Mouse (Mus musculus): ENCODE measurements around the gene Gm38655. TPM values are rescaled to one million over a fixed set of nuclear protein-coding genes. Genes with fewer than 3 reads are reported as not detected.
"Not testable (repeated sequence)": the region's sequence is repeated elsewhere in the genome, so short reads cannot be mapped to it uniquely, and the experiment has no call there.

Gm38655 gene
- polyA plus RNA-seq, 1 experiment from 2014 or later, result not detected

DNA sequence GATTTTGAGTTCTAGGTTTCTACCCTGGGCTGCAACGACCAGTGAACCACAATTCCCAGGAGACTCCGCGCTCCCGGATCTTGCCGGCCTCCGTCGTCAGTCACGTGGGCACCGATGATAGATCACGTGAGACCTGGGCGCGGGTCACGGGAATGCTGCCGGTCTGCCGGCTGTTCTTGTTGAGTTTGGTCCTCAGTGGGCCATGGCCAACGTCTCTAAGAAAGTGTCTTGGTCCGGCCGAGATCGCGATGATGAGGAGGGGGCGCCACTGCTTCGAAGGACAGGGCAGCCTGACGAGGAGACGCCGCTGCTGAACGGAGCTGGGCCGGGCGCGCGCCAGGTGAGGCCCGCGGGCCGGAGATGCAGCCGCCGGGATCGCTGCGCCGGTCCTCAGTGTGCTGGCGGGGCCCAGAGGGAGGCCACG is 42.0 kb downstream of the Gm38655 start, which contains the start of gene Clcn7:
Gene Clcn7, plus strand, starts transcription at position 117 of the 424 bp plus-strand sequence.
- 0% methylated on average over 40 of the region's 40 CpGs for WGBS
- H3K9me3 ChIP-seq (ENCODE audit: control insufficient read depth, low read length), result no peaks in the 10 kb centered on the region
- H3K4me1 ChIP-seq (ENCODE audit: control insufficient read depth in 2 of 2, insufficient read depth in 2 of 2, low read length in 2 of 2), result peaks cover 2 to 9% of the 10 kb centered on the region in 2 experiments; a peak in 3 of 4 replicates
- ATAC-seq (ENCODE audit: insufficient number of reproducible peaks, insufficient read depth, low FRiP score, low read depth), result peak; percentile 82
- H3K4me2 ChIP-seq (ENCODE audit: low read length), result peak within 1 kb of the TSS; percentile 70
- no peaks in the 10 kb centered on the region; the same call in 1 of the 2 replicates for H3K36me3 ChIP-seq (ENCODE audit: control insufficient read depth, insufficient read depth, low read length)
- no peaks in the 10 kb centered on the region for H3K27me3 ChIP-seq (ENCODE audit: control insufficient read depth, insufficient read depth, low read length)
- H3K27ac ChIP-seq (replicated peaks in 1 of 2; ENCODE audit: control insufficient read depth in 1 of 2, insufficient read depth in 1 of 2, low read depth in 2 of 2, low read length in 2 of 2), result peak within 1 kb of the TSS in 1 of 2 experiments; percentile 41; a peak in 1 of 4 replicates
- peak within 1 kb of the TSS; percentile 91 to 100 for H3K4me3 ChIP-seq (ENCODE audit: control insufficient read depth in 1 of 2, insufficient read depth in 1 of 2, low read depth in 1 of 2, low read length in 2 of 2)
- peak within 1 kb of the TSS; percentile 93 for H3K9ac ChIP-seq (ENCODE audit: low read length)

GRCm38 (mm10) chr17:25130060-25130459 is 45.2 kb downstream of the Gm38655 start:
- Histone ChIP-seq H3K27me3 (ENCODE audit: control insufficient read depth, insufficient read depth, low read length) (no peaks in the 10 kb centered on the region), H3K9ac (ENCODE audit: low read length) (no peak overlapping the region), H3K4me3 (ENCODE audit: control insufficient read depth in 1 of 2, insufficient read depth in 1 of 2, low read depth in 1 of 2, low read length in 2 of 2) (no peak overlapping the region), H3K36me3 (ENCODE audit: control insufficient read depth, insufficient read depth, low read length) (no peaks in the 10 kb centered on the region), H3K4me1 (ENCODE audit: control insufficient read depth in 2 of 2, insufficient read depth in 2 of 2, low read length in 2 of 2) (peaks cover 2 to 9% of the 10 kb centered on the region in 2 experiments; a peak in 3 of 4 replicates), H3K9me3 (ENCODE audit: control insufficient read depth, low read length) (no peaks in the 10 kb centered on the region), H3K4me2 (ENCODE audit: low read length) (no peak overlapping the region), H3K27ac (replicated peaks in 1 of 2; ENCODE audit: control insufficient read depth in 1 of 2, insufficient read depth in 1 of 2, low read depth in 2 of 2, low read length in 2 of 2) (no peak overlapping the region)
- WGBS, result 76% methylated on average over 1 of the region's 1 CpGs
- no peak for ATAC-seq (ENCODE audit: insufficient number of reproducible peaks, insufficient read depth, low FRiP score, low read depth)

- Histone ChIP-seq H3K9me3 (ENCODE audit: control insufficient read depth, low read length) (no peaks in the 10 kb centered on the region), H3K4me1 (ENCODE audit: control insufficient read depth in 2 of 2, insufficient read depth in 2 of 2, low read length in 2 of 2) (no peaks in the 10 kb centered on the region), H3K36me3 (ENCODE audit: control insufficient read depth, insufficient read depth, low read length) (no peaks in the 10 kb centered on the region), H3K9ac (ENCODE audit: low read length) (no peak overlapping the region), H3K27me3 (ENCODE audit: control insufficient read depth, insufficient read depth, low read length) (no peaks in the 10 kb centered on the region), H3K4me2 (ENCODE audit: low read length) (no peak overlapping the region), H3K27ac (replicated peaks in 1 of 2; ENCODE audit: control insufficient read depth in 1 of 2, insufficient read depth in 1 of 2, low read depth in 2 of 2, low read length in 2 of 2) (no peak overlapping the region), H3K4me3 (ENCODE audit: control insufficient read depth in 1 of 2, insufficient read depth in 1 of 2, low read depth in 1 of 2, low read length in 2 of 2) (no peak overlapping the region)
- ATAC-seq (ENCODE audit: insufficient number of reproducible peaks, insufficient read depth, low FRiP score, low read depth), result no peak
- 42% methylated on average over 9 of the region's 9 CpGs for WGBS
These were observed 47.6 kb downstream of the Gm38655 start for GRCm38 (mm10) chr17:25127681-25128080.

DNA sequence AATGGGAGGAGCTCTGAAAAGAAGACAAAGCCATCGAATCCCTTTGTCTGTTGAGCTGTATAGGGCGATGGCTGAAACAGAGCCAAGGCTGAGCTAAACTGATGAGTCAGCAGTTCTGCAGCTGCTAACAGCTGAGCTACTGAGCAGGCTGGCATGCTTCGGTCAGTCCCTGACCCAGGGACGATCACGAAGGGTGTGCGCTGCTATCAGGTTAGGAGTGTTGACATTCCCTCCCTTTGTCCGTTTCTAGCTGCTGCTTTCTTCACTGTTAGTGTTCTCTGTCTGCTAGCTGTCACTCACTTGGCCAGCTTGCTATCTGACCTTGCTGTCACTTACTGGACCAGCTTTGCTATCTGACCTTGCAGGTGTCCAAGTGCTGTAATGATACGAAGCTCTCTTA is 48.2 kb downstream of the Gm38655 start:
- H3K9me3 ChIP-seq (ENCODE audit: control insufficient read depth, low read length), result no peaks in the 10 kb centered on the region
- H3K36me3 ChIP-seq (ENCODE audit: control insufficient read depth, insufficient read depth, low read length), result no peaks in the 10 kb centered on the region
- H3K4me3 ChIP-seq (ENCODE audit: control insufficient read depth in 1 of 2, insufficient read depth in 1 of 2, low read depth in 1 of 2, low read length in 2 of 2), result no peak overlapping the region
- no peak overlapping the region for H3K9ac ChIP-seq (ENCODE audit: low read length)
- ATAC-seq (ENCODE audit: insufficient number of reproducible peaks, insufficient read depth, low FRiP score, low read depth), result peak; percentile 66
- H3K4me1 ChIP-seq (ENCODE audit: control insufficient read depth in 2 of 2, insufficient read depth in 2 of 2, low read length in 2 of 2), result no peaks in the 10 kb centered on the region
- no peak overlapping the region for H3K27ac ChIP-seq (replicated peaks in 1 of 2; ENCODE audit: control insufficient read depth in 1 of 2, insufficient read depth in 1 of 2, low read depth in 2 of 2, low read length in 2 of 2)
- H3K27me3 ChIP-seq (ENCODE audit: control insufficient read depth, insufficient read depth, low read length), result no peaks in the 10 kb centered on the region
- H3K4me2 ChIP-seq (ENCODE audit: low read length), result peak overlapping the region; percentile 4; the same call in 1 of the 2 replicates
- 10% methylated on average over 8 of the region's 8 CpGs for WGBS

- not testable (repeated sequence) for H3K4me2 ChIP-seq (ENCODE audit: low read length); H3K27ac ChIP-seq (replicated peaks in 1 of 2; ENCODE audit: control insufficient read depth in 1 of 2, insufficient read depth in 1 of 2, low read depth in 2 of 2, low read length in 2 of 2); H3K9me3 ChIP-seq (ENCODE audit: control insufficient read depth, low read length); H3K4me1 ChIP-seq (ENCODE audit: control insufficient read depth in 2 of 2, insufficient read depth in 2 of 2, low read length in 2 of 2); H3K36me3 ChIP-seq (ENCODE audit: control insufficient read depth, insufficient read depth, low read length); H3K9ac ChIP-seq (ENCODE audit: low read length); ATAC-seq (ENCODE audit: insufficient number of reproducible peaks, insufficient read depth, low FRiP score, low read depth); H3K4me3 ChIP-seq (ENCODE audit: control insufficient read depth in 1 of 2, insufficient read depth in 1 of 2, low read depth in 1 of 2, low read length in 2 of 2); H3K27me3 ChIP-seq (ENCODE audit: control insufficient read depth, insufficient read depth, low read length)
- WGBS, result 60% methylated on average over 3 of the region's 3 CpGs
These were observed 49.7 kb downstream of the Gm38655 start for GRCm38 (mm10) chr17:25125442-25126060.

DNA sequence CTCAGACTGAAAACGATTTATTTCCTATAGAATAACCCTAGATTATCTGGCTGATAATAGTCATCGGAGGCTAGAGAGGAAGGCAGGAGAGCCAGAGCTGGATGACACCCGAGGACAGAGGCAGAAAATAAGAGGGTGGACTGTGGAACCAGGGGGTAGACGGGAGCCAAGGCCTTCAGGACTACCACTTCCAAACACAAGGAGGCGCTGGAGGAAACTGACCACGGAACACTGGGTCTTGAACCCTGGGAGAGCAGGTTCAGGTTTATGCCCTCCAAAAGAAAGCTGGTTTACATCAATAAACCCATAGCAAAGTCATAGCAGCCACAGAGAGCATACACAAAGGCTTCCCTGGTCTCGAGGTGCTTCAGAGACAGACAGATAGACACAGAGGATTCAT is 51.3 kb downstream of the Gm38655 start:
- Histone ChIP-seq H3K36me3 (ENCODE audit: control insufficient read depth, insufficient read depth, low read length) (no peaks in the 10 kb centered on the region), H3K27me3 (ENCODE audit: control insufficient read depth, insufficient read depth, low read length) (no peaks in the 10 kb centered on the region), H3K9me3 (ENCODE audit: control insufficient read depth, low read length) (no peaks in the 10 kb centered on the region), H3K4me3 (ENCODE audit: control insufficient read depth in 1 of 2, insufficient read depth in 1 of 2, low read depth in 1 of 2, low read length in 2 of 2) (no peak overlapping the region), H3K9ac (ENCODE audit: low read length) (no peak overlapping the region), H3K27ac (replicated peaks in 1 of 2; ENCODE audit: control insufficient read depth in 1 of 2, insufficient read depth in 1 of 2, low read depth in 2 of 2, low read length in 2 of 2) (no peak overlapping the region), H3K4me2 (ENCODE audit: low read length) (no peak overlapping the region), H3K4me1 (ENCODE audit: control insufficient read depth in 2 of 2, insufficient read depth in 2 of 2, low read length in 2 of 2) (no peaks in the 10 kb centered on the region)
- WGBS, result 35% methylated on average over 7 of the region's 7 CpGs
- no peak for ATAC-seq (ENCODE audit: insufficient number of reproducible peaks, insufficient read depth, low FRiP score, low read depth)

Other genes starting within 250 kb of the Gm38655 start
- 27.8 and 31.0 TPM in 2 replicates for gene Mapk8ip3, start 238.5 kb downstream of the Gm38655 start, polyA plus RNA-seq (2014; fragmentation: Nextera tagmentation; extraction: Ambion mirVana)
- 62.1 and 63.1 TPM in 2 replicates for gene Jpt2, start 214.8 kb downstream of the Gm38655 start, polyA plus RNA-seq (2014; fragmentation: Nextera tagmentation; extraction: Ambion mirVana)
- gene Cramp1l, start 159.7 kb downstream of the Gm38655 start, polyA plus RNA-seq (2014; fragmentation: Nextera tagmentation; extraction: Ambion mirVana), result 6.4 and 7.6 TPM in 2 replicates
- gene Ift140, start 159.4 kb downstream of the Gm38655 start, polyA plus RNA-seq (2014; fragmentation: Nextera tagmentation; extraction: Ambion mirVana), result 9.9 and 10.6 TPM in 2 replicates
- gene Tmem204, start 91.9 kb downstream of the Gm38655 start, polyA plus RNA-seq (2014; fragmentation: Nextera tagmentation; extraction: Ambion mirVana), result 19.5 and 23.4 TPM in 2 replicates
- gene Telo2, start 59.5 kb downstream of the Gm38655 start, polyA plus RNA-seq (2014; fragmentation: Nextera tagmentation; extraction: Ambion mirVana), result 19.3 and 27.8 TPM in 2 replicates
- 0.14 and 0.44 TPM in 2 replicates for gene Ptx4, start 54.7 kb downstream of the Gm38655 start, polyA plus RNA-seq (2014; fragmentation: Nextera tagmentation; extraction: Ambion mirVana)
- gene Clcn7, start 42.1 kb downstream of the Gm38655 start, polyA plus RNA-seq (2014; fragmentation: Nextera tagmentation; extraction: Ambion mirVana), result 16.4 and 17.2 TPM in 2 replicates
- not detected in 2 replicates for gene Ccdc154, start 13.0 kb downstream of the Gm38655 start, polyA plus RNA-seq (2014; fragmentation: Nextera tagmentation; extraction: Ambion mirVana)
- gene BC003965, start 9.1 kb upstream of the Gm38655 start, polyA plus RNA-seq (2014; fragmentation: Nextera tagmentation; extraction: Ambion mirVana), result 22.5 and 25.1 TPM in 2 replicates
- 2.2 and 2.7 TPM in 2 replicates for gene Unkl, start 12.9 kb upstream of the Gm38655 start, polyA plus RNA-seq (2014; fragmentation: Nextera tagmentation; extraction: Ambion mirVana)
- 23.8 and 25.9 TPM in 2 replicates for gene Gnptg, start 64.7 kb upstream of the Gm38655 start, polyA plus RNA-seq (2014; fragmentation: Nextera tagmentation; extraction: Ambion mirVana)
- gene Tsr3, start 64.7 kb upstream of the Gm38655 start, polyA plus RNA-seq (2014; fragmentation: Nextera tagmentation; extraction: Ambion mirVana), result 25.3 TPM in 2 replicates
- 0.76 TPM in 1 of 2 replicates, not detected in the other for gene Baiap3, start 80.9 kb upstream of the Gm38655 start, polyA plus RNA-seq (2014; fragmentation: Nextera tagmentation; extraction: Ambion mirVana)
- 341 and 365 TPM in 2 replicates for gene Ube2i, start 99.2 kb upstream of the Gm38655 start, polyA plus RNA-seq (2014; fragmentation: Nextera tagmentation; extraction: Ambion mirVana)
- 0.16 and 0.27 TPM in 2 replicates for gene Prss34, start 122.9 kb upstream of the Gm38655 start, polyA plus RNA-seq (2014; fragmentation: Nextera tagmentation; extraction: Ambion mirVana)
- not detected in 2 replicates for gene Prss28, start 133.2 kb upstream of the Gm38655 start, polyA plus RNA-seq (2014; fragmentation: Nextera tagmentation; extraction: Ambion mirVana)
- not detected in 2 replicates for gene Prss29, start 143.2 kb upstream of the Gm38655 start, polyA plus RNA-seq (2014; fragmentation: Nextera tagmentation; extraction: Ambion mirVana)
- 0.18 TPM in 1 of 2 replicates, not detected in the other for gene Tpsab1, start 170.1 kb upstream of the Gm38655 start, polyA plus RNA-seq (2014; fragmentation: Nextera tagmentation; extraction: Ambion mirVana)
- gene Tpsb2, start 190.8 kb upstream of the Gm38655 start, polyA plus RNA-seq (2014; fragmentation: Nextera tagmentation; extraction: Ambion mirVana), result 1.4 and 1.7 TPM in 2 replicates
- 0.57 and 0.74 TPM in 2 replicates for gene Tpsg1, start 193.8 kb upstream of the Gm38655 start, polyA plus RNA-seq (2014; fragmentation: Nextera tagmentation; extraction: Ambion mirVana)